Mouse (Mus musculus): ENCODE data around the gene Rabgef1. TPM values are rescaled to one million over a fixed set of nuclear protein-coding genes. Genes with fewer than 3 reads are reported as not detected.
A peak's percentile ranks its signal among the peaks of the same experiment; 100 is the strongest.

The Rabgef1 gene
- polyA plus RNA-seq, 1 experiment: 16.4 TPM

GRCm38 (mm10) chr5:130182541-130182821 lies 10.9 kb downstream of the Rabgef1 start:
- TF ChIP-seq POLR2A (IDR thresholded peaks at IDR 0.05; ENCODE audit: low read depth, low read length) (no peak), CTCF (IDR thresholded peaks at IDR 0.05; ENCODE audit: extremely low read depth, insufficient read depth, insufficient read length, insufficient replicate concordance) (no peak)
- H3K4me1 ChIP-seq (ENCODE audit: control insufficient read depth, insufficient read depth, insufficient read length): peaks cover 13% of the 10 kb centered on the region; the same call in 1 of the 2 replicates
- WGBS: 91% methylated on average over 3 of the region's 3 CpGs
- DNase-seq (ENCODE audit: low read depth in 1 of 2, low spot score in 2 of 2): no peak
- H3K27ac ChIP-seq (ENCODE audit: insufficient read depth, low read length): peak overlapping the region; percentile 61
- no peak overlapping the region for H3K4me3 ChIP-seq (ENCODE audit: extremely low read depth, insufficient read depth, insufficient read length)
- H3K36me3 ChIP-seq (ENCODE audit: control insufficient read depth, insufficient read depth, low read length): no peaks in the 10 kb centered on the region
- no peaks in the 10 kb centered on the region for H3K27me3 ChIP-seq (ENCODE audit: control insufficient read depth, insufficient read depth, low read length)

GRCm38 (mm10) chr5:130184193-130184856 lies 12.7 kb downstream of the Rabgef1 start:
- Histone ChIP-seq H3K27ac (ENCODE audit: insufficient read depth, low read length) (no peak overlapping the region), H3K4me1 (ENCODE audit: control insufficient read depth, insufficient read depth, insufficient read length) (peaks cover 9% of the 10 kb centered on the region; the same call in 1 of the 2 replicates), H3K4me3 (ENCODE audit: extremely low read depth, insufficient read depth, insufficient read length) (no peak overlapping the region), H3K27me3 (ENCODE audit: control insufficient read depth, insufficient read depth, low read length) (no peaks in the 10 kb centered on the region), H3K36me3 (ENCODE audit: control insufficient read depth, insufficient read depth, low read length) (no peaks in the 10 kb centered on the region)
- no peak for TF ChIP-seq POLR2A (IDR thresholded peaks at IDR 0.05; ENCODE audit: low read depth, low read length)
- no peak for TF ChIP-seq CTCF (IDR thresholded peaks at IDR 0.05; ENCODE audit: extremely low read depth, insufficient read depth, insufficient read length, insufficient replicate concordance)
- 90% methylated on average over 9 of the region's 9 CpGs for WGBS
- no peak for DNase-seq (ENCODE audit: low read depth in 1 of 2, low spot score in 2 of 2)

DNA sequence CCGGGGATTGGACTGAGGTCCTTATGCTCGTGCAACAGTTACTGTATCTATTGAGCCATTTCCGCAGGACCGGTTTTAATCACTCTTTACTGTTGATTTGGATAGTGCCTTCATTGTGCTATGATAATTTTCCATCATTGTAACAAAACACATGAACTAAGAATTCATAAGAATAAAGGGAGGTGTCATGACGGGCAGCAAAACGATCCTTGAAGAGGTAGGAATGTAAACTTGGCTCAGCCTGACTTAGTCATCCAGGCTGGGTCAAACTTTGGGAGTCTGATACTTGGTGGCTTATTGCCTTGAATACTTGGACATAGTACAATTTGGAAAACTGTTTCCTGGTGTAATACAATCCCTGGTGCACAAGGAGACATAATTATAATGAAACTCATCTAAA lies 13.7 kb downstream of the Rabgef1 start:
- Histone ChIP-seq H3K36me3 (ENCODE audit: control insufficient read depth, insufficient read depth, low read length) (peaks cover 4% of the 10 kb centered on the region; the same call in 1 of the 2 replicates), H3K4me1 (ENCODE audit: control insufficient read depth, insufficient read depth, insufficient read length) (peaks cover 6% of the 10 kb centered on the region; the same call in 1 of the 2 replicates), H3K4me3 (ENCODE audit: extremely low read depth, insufficient read depth, insufficient read length) (no peak overlapping the region), H3K27me3 (ENCODE audit: control insufficient read depth, insufficient read depth, low read length) (no peaks in the 10 kb centered on the region), H3K27ac (ENCODE audit: insufficient read depth, low read length) (no peak overlapping the region)
- TF ChIP-seq POLR2A (IDR thresholded peaks at IDR 0.05; ENCODE audit: low read depth, low read length) (no peak), CTCF (IDR thresholded peaks at IDR 0.05; ENCODE audit: extremely low read depth, insufficient read depth, insufficient read length, insufficient replicate concordance) (no peak)
- WGBS: 91% methylated on average over 6 of the region's 6 CpGs
- DNase-seq (ENCODE audit: low read depth in 1 of 2, low spot score in 2 of 2): no peak

- H3K36me3 ChIP-seq (ENCODE audit: control insufficient read depth, insufficient read depth, low read length): peaks cover 15% of the 10 kb centered on the region
- no peaks in the 10 kb centered on the region for H3K27me3 ChIP-seq (ENCODE audit: control insufficient read depth, insufficient read depth, low read length)
- no peak overlapping the region for H3K4me3 ChIP-seq (ENCODE audit: extremely low read depth, insufficient read depth, insufficient read length)
- 93% methylated on average over 7 of the region's 7 CpGs for WGBS
- no peak for DNase-seq (ENCODE audit: low read depth in 1 of 2, low spot score in 2 of 2)
- TF ChIP-seq POLR2A (IDR thresholded peaks at IDR 0.05; ENCODE audit: low read depth, low read length) (no peak), CTCF (IDR thresholded peaks at IDR 0.05; ENCODE audit: extremely low read depth, insufficient read depth, insufficient read length, insufficient replicate concordance) (no peak)
- H3K27ac ChIP-seq (ENCODE audit: insufficient read depth, low read length): no peak overlapping the region
- H3K4me1 ChIP-seq (ENCODE audit: control insufficient read depth, insufficient read depth, insufficient read length): peaks cover under 1% of the 10 kb centered on the region; the same call in 1 of the 2 replicates
Observed at GRCm38 (mm10) chr5:130187383-130187782, 15.8 kb downstream of the Rabgef1 start.

DNA sequence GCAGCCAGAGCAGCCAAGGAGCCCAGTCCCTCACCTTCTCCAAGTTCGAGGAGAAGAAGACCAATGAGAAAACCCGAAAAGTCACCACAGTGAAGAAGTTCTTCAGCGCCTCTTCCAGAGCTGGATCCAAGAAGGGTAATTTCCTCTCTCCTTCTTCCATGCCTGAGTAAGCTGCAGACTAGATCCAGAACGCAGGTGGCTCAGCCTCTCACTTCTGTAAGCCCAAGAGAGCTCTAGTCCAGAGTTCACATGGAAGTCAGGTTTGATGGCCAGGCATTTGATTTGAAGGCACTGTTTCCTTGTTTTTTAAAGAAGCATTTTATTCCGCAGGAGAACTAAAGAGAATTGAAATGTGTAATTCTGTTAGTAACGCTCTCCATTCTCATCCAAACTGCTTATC lies 19.3 kb downstream of the Rabgef1 start:
- no peak for TF ChIP-seq POLR2A (IDR thresholded peaks at IDR 0.05; ENCODE audit: low read depth, low read length)
- TF ChIP-seq CTCF (IDR thresholded peaks at IDR 0.05; ENCODE audit: extremely low read depth, insufficient read depth, insufficient read length, insufficient replicate concordance): no peak
- 93% methylated on average over 6 of the region's 6 CpGs for WGBS
- peaks cover 18% of the 10 kb centered on the region for H3K36me3 ChIP-seq (ENCODE audit: control insufficient read depth, insufficient read depth, low read length)
- H3K27me3 ChIP-seq (ENCODE audit: control insufficient read depth, insufficient read depth, low read length): no peaks in the 10 kb centered on the region
- H3K27ac ChIP-seq (ENCODE audit: insufficient read depth, low read length): no peak overlapping the region
- no peak overlapping the region for H3K4me3 ChIP-seq (ENCODE audit: extremely low read depth, insufficient read depth, insufficient read length)
- H3K4me1 ChIP-seq (ENCODE audit: control insufficient read depth, insufficient read depth, insufficient read length): no peaks in the 10 kb centered on the region; the same call in 1 of the 2 replicates
- DNase-seq (ENCODE audit: low read depth in 1 of 2, low spot score in 2 of 2): no peak

- no peak for DNase-seq (ENCODE audit: low read depth in 1 of 2, low spot score in 2 of 2)
- H3K36me3 ChIP-seq (ENCODE audit: control insufficient read depth, insufficient read depth, low read length): peaks cover 18% of the 10 kb centered on the region
- H3K4me1 ChIP-seq (ENCODE audit: control insufficient read depth, insufficient read depth, insufficient read length): no peaks in the 10 kb centered on the region; the same call in 1 of the 2 replicates
- no peak overlapping the region for H3K4me3 ChIP-seq (ENCODE audit: extremely low read depth, insufficient read depth, insufficient read length)
- H3K27me3 ChIP-seq (ENCODE audit: control insufficient read depth, insufficient read depth, low read length): no peaks in the 10 kb centered on the region
- TF ChIP-seq POLR2A (IDR thresholded peaks at IDR 0.05; ENCODE audit: low read depth, low read length) (no peak), CTCF (IDR thresholded peaks at IDR 0.05; ENCODE audit: extremely low read depth, insufficient read depth, insufficient read length, insufficient replicate concordance) (no peak)
- H3K27ac ChIP-seq (ENCODE audit: insufficient read depth, low read length): no peak overlapping the region
- WGBS: 95% methylated on average over 6 of the region's 6 CpGs
Observed at GRCm38 (mm10) chr5:130191865-130192264, 20.3 kb downstream of the Rabgef1 start.

DNA sequence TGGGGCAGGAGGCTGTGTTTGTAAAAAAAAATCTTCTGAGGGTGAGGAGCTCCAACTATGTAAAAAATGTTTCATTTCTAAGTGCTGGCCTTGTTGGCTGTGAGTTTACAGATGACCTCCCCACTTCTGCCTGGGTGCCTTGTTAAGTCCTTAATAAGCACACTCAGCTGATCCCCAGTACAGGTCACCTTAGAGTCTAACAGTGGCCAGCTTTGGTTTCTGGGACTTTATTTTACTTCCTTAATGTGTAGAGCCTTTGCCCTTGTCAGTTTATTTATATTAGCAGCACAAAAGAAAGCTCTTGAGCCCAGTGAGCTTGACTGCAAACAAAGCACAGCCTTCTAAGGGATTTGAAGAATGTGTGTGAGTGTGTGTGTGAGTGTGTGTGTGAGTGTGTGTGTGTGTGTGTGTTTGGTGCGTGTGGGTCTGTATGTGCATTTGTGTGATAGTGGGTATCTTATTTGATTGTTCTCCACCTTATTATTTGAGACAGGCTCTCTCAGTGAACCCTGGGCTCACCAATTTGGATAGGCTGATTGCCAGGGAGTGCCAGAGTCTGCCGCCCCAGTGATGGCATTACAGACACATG lies 20.9 kb downstream of the Rabgef1 start:
- Histone ChIP-seq H3K4me3 (ENCODE audit: extremely low read depth, insufficient read depth, insufficient read length) (no peak overlapping the region), H3K36me3 (ENCODE audit: control insufficient read depth, insufficient read depth, low read length) (peaks cover 20% of the 10 kb centered on the region), H3K27ac (ENCODE audit: insufficient read depth, low read length) (no peak overlapping the region), H3K4me1 (ENCODE audit: control insufficient read depth, insufficient read depth, insufficient read length) (no peaks in the 10 kb centered on the region; the same call in 1 of the 2 replicates), H3K27me3 (ENCODE audit: control insufficient read depth, insufficient read depth, low read length) (no peaks in the 10 kb centered on the region)
- TF ChIP-seq POLR2A (IDR thresholded peaks at IDR 0.05; ENCODE audit: low read depth, low read length): no peak
- no peak for TF ChIP-seq CTCF (IDR thresholded peaks at IDR 0.05; ENCODE audit: extremely low read depth, insufficient read depth, insufficient read length, insufficient replicate concordance)
- 71% methylated on average over 2 of the region's 2 CpGs for WGBS
- DNase-seq (ENCODE audit: low read depth in 1 of 2, low spot score in 2 of 2): no peak
